In genomic region chr2:4042009-4042408, GRCm38 (mm10) we compare ENCODE assay signal across 16 mouse cellular contexts. TPM values are rescaled to one million over a fixed set of nuclear protein-coding genes. Genes with fewer than 3 reads are reported as not detected.
DNase-seq lines count a peak whose midpoint lies in the region; ATAC-seq and TF ChIP-seq lines count a peak whose summit lies in the region.
"Had no signal": no experiment of that assay in that cellular context is flagged by ENCODE, and none has a peak within 500 bp of the region (broad histone marks: within the 10 kb centered on the region; RNA-seq: fewer than 3 reads in every experiment).

No protein-coding gene starts in this region.

- no peaks in the 10 kb centered on the region for H3K9me3 ChIP-seq in forebrain, embryonic 13.5 days (replicated peaks)
- no peaks in the 10 kb centered on the region for H3K9me3 ChIP-seq in hindbrain, postnatal 0 days (ENCODE audit: low read length)
- H3K9me3 ChIP-seq in midbrain, embryonic 16.5 days (replicated peaks; ENCODE audit: control insufficient read depth, low read length, poor library complexity, severe bottlenecking), result no peaks in the 10 kb centered on the region
- H3K9me3 ChIP-seq in liver, embryonic 12.5 days (replicated peaks), result no peaks in the 10 kb centered on the region
- H3K9me3 ChIP-seq: heart, embryonic 12.5 days had no signal

- WGBS in forebrain, embryonic 13.5 days, result 2% methylated on average over 3 of the region's 3 CpGs
- WGBS in hindbrain, postnatal 0 days, result 11% methylated on average over 3 of the region's 3 CpGs
- 8% methylated on average over 3 of the region's 3 CpGs for WGBS in midbrain, embryonic 16.5 days
- 44% methylated on average over 3 of the region's 3 CpGs for WGBS in liver, embryonic 12.5 days (ENCODE audit: insufficient replicate concordance)

- H3K27ac ChIP-seq in forebrain, embryonic 13.5 days, result no peak overlapping the region
- no peak overlapping the region for H3K27ac ChIP-seq in hindbrain, postnatal 0 days
- H3K27ac ChIP-seq in midbrain, embryonic 16.5 days (ENCODE audit: low read length), result no peak overlapping the region
- H3K27ac ChIP-seq in liver, embryonic 12.5 days, result no peak overlapping the region
- H3K27ac ChIP-seq: gastrocnemius, adult 2 months had no signal

- TF ChIP-seq CTCF in hindbrain, postnatal 0 days (IDR thresholded peaks at IDR 0.05; ENCODE audit: low read depth), result no peak

- H3K4me1 ChIP-seq in forebrain, embryonic 13.5 days, result peaks cover 19% of the 10 kb centered on the region
- H3K4me1 ChIP-seq in hindbrain, postnatal 0 days (ENCODE audit: insufficient read depth, low read length), result no peaks in the 10 kb centered on the region
- H3K4me1 ChIP-seq in midbrain, embryonic 16.5 days (ENCODE audit: control insufficient read depth, insufficient read depth, low read length), result no peaks in the 10 kb centered on the region; the same call in 1 of the 2 replicates
- no peaks in the 10 kb centered on the region for H3K4me1 ChIP-seq in liver, embryonic 12.5 days
- H3K4me1 ChIP-seq: heart, embryonic 12.5 days had no signal

- no peaks in the 10 kb centered on the region for H3K27me3 ChIP-seq in forebrain, embryonic 13.5 days
- no peaks in the 10 kb centered on the region for H3K27me3 ChIP-seq in hindbrain, postnatal 0 days (ENCODE audit: insufficient read depth, low read length)
- no peaks in the 10 kb centered on the region for H3K27me3 ChIP-seq in midbrain, embryonic 16.5 days (ENCODE audit: control insufficient read depth, insufficient read depth, low read depth, low read length)
- H3K27me3 ChIP-seq in liver, embryonic 12.5 days (replicated peaks), result no peaks in the 10 kb centered on the region
- H3K27me3 ChIP-seq: heart, embryonic 12.5 days had no signal

- ATAC-seq in forebrain, embryonic 13.5 days, result peak; percentile 93
- ATAC-seq in hindbrain, postnatal 0 days, result peak; percentile 40; the same call in 1 of the 2 replicates
- ATAC-seq in midbrain, embryonic 16.5 days, result peak; percentile 89
- no peak for ATAC-seq in liver, embryonic 12.5 days

- no peak overlapping the region for H3K9ac ChIP-seq in forebrain, embryonic 13.5 days
- H3K9ac ChIP-seq in hindbrain, postnatal 0 days (replicated peaks; ENCODE audit: low read length), result no peak overlapping the region
- H3K9ac ChIP-seq in midbrain, embryonic 16.5 days (ENCODE audit: low read depth, low read length), result no peak overlapping the region
- no peak overlapping the region for H3K9ac ChIP-seq in liver, embryonic 12.5 days
- H3K9ac ChIP-seq: heart, embryonic 12.5 days had no signal

- H3K4me2 ChIP-seq in forebrain, embryonic 13.5 days, result no peak overlapping the region
- no peak overlapping the region for H3K4me2 ChIP-seq in hindbrain, postnatal 0 days (ENCODE audit: low read depth, low read length)
- no peak overlapping the region for H3K4me2 ChIP-seq in midbrain, embryonic 16.5 days (ENCODE audit: low read length)
- no peak overlapping the region for H3K4me2 ChIP-seq in liver, embryonic 12.5 days
- H3K4me2 ChIP-seq: heart, embryonic 12.5 days had no signal

- H3K36me3 ChIP-seq in forebrain, embryonic 13.5 days (ENCODE audit: poor library complexity, severe bottlenecking), result no peaks in the 10 kb centered on the region
- H3K36me3 ChIP-seq in hindbrain, postnatal 0 days (ENCODE audit: insufficient read depth, low read length), result no peaks in the 10 kb centered on the region
- H3K36me3 ChIP-seq in midbrain, embryonic 16.5 days (ENCODE audit: control insufficient read depth, insufficient read depth, low read length), result no peaks in the 10 kb centered on the region
- no peaks in the 10 kb centered on the region for H3K36me3 ChIP-seq in liver, embryonic 12.5 days
- H3K36me3 ChIP-seq: heart, embryonic 12.5 days had no signal

- no peak overlapping the region for H3K4me3 ChIP-seq in forebrain, embryonic 13.5 days
- no peak overlapping the region for H3K4me3 ChIP-seq in hindbrain, postnatal 0 days (ENCODE audit: low read length)
- H3K4me3 ChIP-seq in midbrain, embryonic 16.5 days (ENCODE audit: low read depth, low read length), result no peak overlapping the region
- no peak overlapping the region for H3K4me3 ChIP-seq in liver, embryonic 12.5 days
- H3K4me3 ChIP-seq: gastrocnemius, adult 2 months; heart, embryonic 12.5 days had no signal

- DNase-seq in heart, adult 11 months, result peak; percentile 10
- DNase-seq in heart, adult 18-20 months, result no peak
- DNase-seq in hindbrain, postnatal 0 days (ENCODE audit: low spot score), result peak; percentile 21
- no peak for DNase-seq in c-Kit-positive CD71-positive TER-119-positive erythroid progenitor cells, embryonic 14.5 days (ENCODE audit: low spot score)
- no peak for DNase-seq in spleen, postnatal 4 days (ENCODE audit: low spot score in 2 of 2)
- DNase-seq: adrenal gland, postnatal 25 days; cerebellum, postnatal 36 days; gastrocnemius, adult 2 months; kidney, adult 2 months; kidney, postnatal 4 days; lung, adult 2 months; thymus, adult 18-20 months had no signal

RNA-seq across cellular contexts. Expression of gene Frmd4a, which starts 24.5 kb away (rescaled TPM):
- total RNA-seq in heart, adult 18-20 months (2021), result 10 to 100 TPM; 19.1 to 21.6 TPM
- polyA plus RNA-seq in forebrain, embryonic 13.5 days (2015; fragmentation: Nextera tagmentation; extraction: Ambion mirVana), result 39.5 and 42.6 TPM in 2 replicates
- 52.3 and 55.8 TPM in 2 replicates for total RNA-seq in hindbrain, postnatal 0 days (2014; rRNA removed)
- polyA plus RNA-seq in hindbrain, postnatal 0 days (2015; fragmentation: Nextera tagmentation; extraction: Ambion mirVana), result 40.2 and 40.7 TPM in 2 replicates
- 56.0 and 63.8 TPM in 2 replicates for polyA plus RNA-seq in midbrain, embryonic 16.5 days (2015; fragmentation: Nextera tagmentation; extraction: Ambion mirVana)
- 16.7 and 18.4 TPM in 2 replicates for polyA plus RNA-seq in liver, embryonic 12.5 days (2016; fragmentation: Nextera tagmentation; extraction: Ambion mirVana)

Comparison
In these comparisons a context has a peak if more than half of its experiments do, and no peak if none do; other contexts are left out.
1. DNase-seq: peak in heart, adult 11 months (single experiment) and hindbrain, postnatal 0 days (single experiment); none in heart, adult 18-20 months (0 of 2), c-Kit-positive CD71-positive TER-119-positive erythroid progenitor cells, embryonic 14.5 days (single experiment) and spleen, postnatal 4 days (0 of 2).